Mouse (Mus musculus): ENCODE results near the gene Olfr198. TPM values are rescaled to one million over a fixed set of nuclear protein-coding genes. Genes with fewer than 3 reads are reported as not detected.

The Olfr198 gene
- not detected for polyA plus RNA-seq (2014; fragmentation: Illumina TruSeq; extraction: RNeasy Lipid Tissue Mini Kit (QIAGEN cat#74804); ENCODE audit: low read depth, low replicate concordance)

GRCm38 (mm10) chr16:59203433-59203832, at the start of gene Olfr198:
TSS of gene Olfr198 (minus strand) at chr16:59203533.

GRCm38 (mm10) chr16:59219667-59220066, 16.3 kb upstream of the Olfr198 start, which contains the start of gene Olfr199:
TSS of gene Olfr199 (minus strand) at chr16:59219767.

GRCm38 (mm10) chr16:59170354-59170753, 33.0 kb downstream of the Olfr198 start, which contains the start of gene Olfr196:
TSS of gene Olfr196 (minus strand) at chr16:59170454.

Other genes starting within 250 kb of the Olfr198 start
- not detected for gene Olfr183, start 208.2 kb downstream of the Olfr198 start, polyA plus RNA-seq (2014; fragmentation: Illumina TruSeq; extraction: RNeasy Lipid Tissue Mini Kit (QIAGEN cat#74804); ENCODE audit: low read depth, low replicate concordance)
- gene Olfr186, start 173.2 kb downstream of the Olfr198 start, polyA plus RNA-seq (2014; fragmentation: Illumina TruSeq; extraction: RNeasy Lipid Tissue Mini Kit (QIAGEN cat#74804); ENCODE audit: low read depth, low replicate concordance), result not detected
- gene Olfr187, start 163.8 kb downstream of the Olfr198 start, polyA plus RNA-seq (2014; fragmentation: Illumina TruSeq; extraction: RNeasy Lipid Tissue Mini Kit (QIAGEN cat#74804); ENCODE audit: low read depth, low replicate concordance), result not detected
- not detected for gene Olfr190, start 125.5 kb downstream of the Olfr198 start, polyA plus RNA-seq (2014; fragmentation: Illumina TruSeq; extraction: RNeasy Lipid Tissue Mini Kit (QIAGEN cat#74804); ENCODE audit: low read depth, low replicate concordance)
- not detected for gene Olfr191, start 113.7 kb downstream of the Olfr198 start, polyA plus RNA-seq (2014; fragmentation: Illumina TruSeq; extraction: RNeasy Lipid Tissue Mini Kit (QIAGEN cat#74804); ENCODE audit: low read depth, low replicate concordance)
- not detected for gene Olfr193, start 91.7 kb downstream of the Olfr198 start, polyA plus RNA-seq (2014; fragmentation: Illumina TruSeq; extraction: RNeasy Lipid Tissue Mini Kit (QIAGEN cat#74804); ENCODE audit: low read depth, low replicate concordance)
- gene Olfr194, start 82.5 kb downstream of the Olfr198 start, polyA plus RNA-seq (2014; fragmentation: Illumina TruSeq; extraction: RNeasy Lipid Tissue Mini Kit (QIAGEN cat#74804); ENCODE audit: low read depth, low replicate concordance), result not detected
- not detected for gene Olfr195, start 56.5 kb downstream of the Olfr198 start, polyA plus RNA-seq (2014; fragmentation: Illumina TruSeq; extraction: RNeasy Lipid Tissue Mini Kit (QIAGEN cat#74804); ENCODE audit: low read depth, low replicate concordance)
- gene Olfr196, start 33.1 kb downstream of the Olfr198 start, polyA plus RNA-seq (2014; fragmentation: Illumina TruSeq; extraction: RNeasy Lipid Tissue Mini Kit (QIAGEN cat#74804); ENCODE audit: low read depth, low replicate concordance), result not detected
- not detected for gene Olfr199, start 16.2 kb upstream of the Olfr198 start, polyA plus RNA-seq (2014; fragmentation: Illumina TruSeq; extraction: RNeasy Lipid Tissue Mini Kit (QIAGEN cat#74804); ENCODE audit: low read depth, low replicate concordance)
- not detected for gene Olfr201, start 69.1 kb upstream of the Olfr198 start, polyA plus RNA-seq (2014; fragmentation: Illumina TruSeq; extraction: RNeasy Lipid Tissue Mini Kit (QIAGEN cat#74804); ENCODE audit: low read depth, low replicate concordance)
- not detected for gene Olfr202, start 83.3 kb upstream of the Olfr198 start, polyA plus RNA-seq (2014; fragmentation: Illumina TruSeq; extraction: RNeasy Lipid Tissue Mini Kit (QIAGEN cat#74804); ENCODE audit: low read depth, low replicate concordance)
- not detected for gene Olfr203, start 95.3 kb upstream of the Olfr198 start, polyA plus RNA-seq (2014; fragmentation: Illumina TruSeq; extraction: RNeasy Lipid Tissue Mini Kit (QIAGEN cat#74804); ENCODE audit: low read depth, low replicate concordance)
- not detected for gene Olfr204, start 114.7 kb upstream of the Olfr198 start, polyA plus RNA-seq (2014; fragmentation: Illumina TruSeq; extraction: RNeasy Lipid Tissue Mini Kit (QIAGEN cat#74804); ENCODE audit: low read depth, low replicate concordance)
- gene Olfr205, start 127.6 kb upstream of the Olfr198 start, polyA plus RNA-seq (2014; fragmentation: Illumina TruSeq; extraction: RNeasy Lipid Tissue Mini Kit (QIAGEN cat#74804); ENCODE audit: low read depth, low replicate concordance), result not detected
- gene Olfr206, start 145.7 kb upstream of the Olfr198 start, polyA plus RNA-seq (2014; fragmentation: Illumina TruSeq; extraction: RNeasy Lipid Tissue Mini Kit (QIAGEN cat#74804); ENCODE audit: low read depth, low replicate concordance), result not detected
- gene Olfr209, start 160.5 kb upstream of the Olfr198 start, polyA plus RNA-seq (2014; fragmentation: Illumina TruSeq; extraction: RNeasy Lipid Tissue Mini Kit (QIAGEN cat#74804); ENCODE audit: low read depth, low replicate concordance), result not detected
- gene Gabrr3, start 203.8 kb upstream of the Olfr198 start, polyA plus RNA-seq (2014; fragmentation: Illumina TruSeq; extraction: RNeasy Lipid Tissue Mini Kit (QIAGEN cat#74804); ENCODE audit: low read depth, low replicate concordance), result not detected

All from adipose tissue, adult 10 weeks (tissue).